Mouse (Mus musculus): ENCODE measurements around the gene Cdh18.
"Not testable (repeated sequence)": the region's sequence is repeated elsewhere in the genome, so short reads cannot be mapped to it uniquely, and the experiment has no call there.

The Cdh18 gene

DNA sequence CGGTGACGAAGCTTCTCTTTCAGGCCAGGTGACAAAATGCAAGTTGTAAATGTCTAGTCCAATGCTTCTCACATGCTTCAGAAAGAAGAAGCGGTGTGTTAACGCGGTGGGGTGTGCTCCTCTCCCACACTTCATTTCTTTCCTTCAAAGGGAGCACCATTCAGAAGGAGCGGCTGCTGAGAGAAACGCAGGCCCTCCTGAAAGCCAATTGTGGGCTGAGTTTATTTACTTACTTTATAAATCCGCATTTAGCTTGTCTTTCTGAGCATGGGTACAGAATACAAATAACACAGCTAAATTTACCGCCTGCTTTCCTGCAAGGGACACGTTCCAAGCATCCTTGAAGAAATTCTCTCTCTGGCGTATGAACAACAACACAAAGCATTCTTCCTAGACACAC is 420.6 kb downstream of the Cdh18 start:
- no peak for DNase-seq

DNA sequence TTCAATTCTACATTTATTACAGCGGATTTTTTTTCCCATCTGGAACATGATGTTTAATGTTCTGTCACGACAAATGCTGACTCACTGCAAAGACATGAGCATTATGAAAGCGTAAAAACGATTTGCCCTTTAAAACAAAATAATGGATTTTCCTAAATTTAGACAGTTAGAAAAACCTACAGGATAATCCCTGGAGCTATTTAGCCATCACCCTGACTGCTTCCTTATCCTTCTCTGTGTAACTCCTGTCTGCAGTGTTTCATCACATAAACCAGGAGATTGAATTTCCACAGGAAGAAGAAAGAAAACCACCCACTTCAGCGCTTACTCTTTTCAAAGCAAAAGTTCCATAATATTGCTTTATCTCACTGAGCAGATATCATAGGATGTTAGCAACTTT is 431.3 kb downstream of the Cdh18 start:
- no peak for DNase-seq

DNA sequence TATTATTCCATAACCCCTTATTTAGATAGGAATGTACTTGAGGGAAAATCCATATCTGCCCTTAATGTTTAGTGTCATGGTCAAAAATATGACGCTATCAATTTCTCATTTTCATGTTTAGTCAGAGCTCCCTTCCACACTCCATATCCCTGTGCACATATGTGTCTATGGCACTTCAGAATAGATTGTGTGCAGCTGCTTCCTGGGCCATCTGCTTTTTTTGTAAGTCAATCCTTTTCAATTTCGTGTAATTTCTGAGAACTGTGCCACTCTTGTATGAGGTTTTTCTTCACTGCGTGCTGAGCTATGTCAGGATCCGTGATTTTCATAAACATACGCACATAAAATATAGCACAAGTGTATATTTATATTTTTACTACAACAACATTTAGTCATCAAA is 435.8 kb downstream of the Cdh18 start:
- DNase-seq = no peak

DNA sequence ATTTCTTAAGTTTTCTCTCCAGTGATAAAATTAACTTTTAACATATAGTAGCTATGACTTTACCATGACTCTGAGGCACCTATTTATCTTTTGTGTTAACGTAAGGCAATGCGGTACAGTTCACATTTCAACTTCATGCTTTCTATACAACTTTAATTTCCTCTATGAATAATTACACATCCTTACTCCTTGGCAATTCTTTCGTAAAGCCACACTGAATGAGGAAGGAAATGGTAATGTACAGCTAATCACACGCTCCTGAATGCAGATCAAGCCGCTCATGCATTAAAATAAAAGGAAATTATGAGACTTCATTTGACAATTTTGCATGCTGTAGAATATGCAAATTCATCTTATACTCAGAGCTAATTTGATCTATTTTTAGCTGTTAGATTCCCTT is 467.9 kb downstream of the Cdh18 start:
- DNase-seq = no peak

DNA sequence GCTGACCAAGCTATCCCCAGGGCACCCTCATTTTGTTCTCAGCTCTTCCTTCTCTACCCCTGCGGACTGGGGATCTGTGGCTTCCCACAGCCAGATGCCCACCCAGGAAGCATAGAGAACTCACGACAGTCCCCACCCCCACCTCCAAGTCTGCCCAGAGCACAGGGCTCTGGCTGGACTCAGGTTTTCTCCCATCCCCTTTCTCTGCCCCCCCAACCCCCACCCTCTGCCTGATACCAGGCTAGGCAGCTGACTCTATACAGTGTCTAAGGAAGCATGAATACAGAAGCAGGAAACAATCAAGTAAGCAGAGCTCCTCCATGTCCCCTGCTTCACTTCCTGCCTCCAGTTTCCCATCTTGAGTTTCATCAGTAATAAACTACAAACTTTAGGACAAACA is 472.3 kb downstream of the Cdh18 start:
- DNase-seq = no peak

DNA sequence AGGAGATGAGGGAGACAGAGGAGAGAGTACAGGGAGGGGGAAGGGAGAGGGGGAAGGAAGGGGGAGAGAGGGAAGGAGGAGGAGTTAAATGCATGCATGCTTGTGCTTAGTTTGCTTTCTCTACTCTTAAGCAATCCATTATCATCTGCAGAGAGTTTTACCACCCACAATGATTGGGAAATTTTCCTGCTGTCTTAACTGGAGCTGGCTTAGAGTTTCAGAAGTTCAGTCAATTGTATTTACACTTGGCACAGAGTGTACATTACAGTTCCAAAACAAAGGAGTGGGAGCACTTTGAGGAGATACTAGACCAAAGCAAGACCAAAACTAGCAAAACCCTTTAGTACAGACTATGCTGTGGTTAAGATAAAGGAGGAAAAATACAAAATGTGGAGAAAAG is 473.8 kb downstream of the Cdh18 start:
- no peak for DNase-seq

DNA sequence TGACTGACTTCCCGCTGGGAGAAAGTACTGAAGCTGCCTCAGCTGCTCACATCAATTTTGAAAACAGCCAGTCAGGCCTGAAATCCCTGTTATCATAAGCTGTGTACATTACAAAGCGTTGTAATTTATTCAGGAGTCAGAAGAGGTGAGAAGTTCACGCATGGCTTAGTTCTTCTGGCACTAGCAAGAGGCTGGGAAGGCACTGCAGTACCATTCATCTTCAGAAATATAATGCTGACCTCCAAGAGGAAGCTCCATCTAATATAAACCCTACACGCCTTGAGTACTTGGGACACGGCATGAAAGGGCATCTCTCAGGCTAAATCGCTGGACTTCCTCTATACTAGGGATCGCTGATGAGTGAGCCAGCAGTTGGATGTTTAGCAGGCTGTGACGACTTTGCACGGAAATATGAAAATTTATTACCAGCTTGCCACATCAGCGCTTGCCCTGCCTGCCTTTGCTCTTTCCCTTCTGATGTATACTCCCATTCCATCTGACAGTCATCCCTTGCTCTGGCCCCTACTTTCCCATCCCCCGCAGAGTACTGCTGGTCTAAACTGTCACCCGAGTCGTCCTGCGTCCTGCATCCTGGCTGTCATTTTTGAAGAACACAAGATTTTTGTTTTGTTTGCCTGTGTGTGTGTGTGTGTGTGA is 486.9 kb downstream of the Cdh18 start:
- no peak for DNase-seq

DNA sequence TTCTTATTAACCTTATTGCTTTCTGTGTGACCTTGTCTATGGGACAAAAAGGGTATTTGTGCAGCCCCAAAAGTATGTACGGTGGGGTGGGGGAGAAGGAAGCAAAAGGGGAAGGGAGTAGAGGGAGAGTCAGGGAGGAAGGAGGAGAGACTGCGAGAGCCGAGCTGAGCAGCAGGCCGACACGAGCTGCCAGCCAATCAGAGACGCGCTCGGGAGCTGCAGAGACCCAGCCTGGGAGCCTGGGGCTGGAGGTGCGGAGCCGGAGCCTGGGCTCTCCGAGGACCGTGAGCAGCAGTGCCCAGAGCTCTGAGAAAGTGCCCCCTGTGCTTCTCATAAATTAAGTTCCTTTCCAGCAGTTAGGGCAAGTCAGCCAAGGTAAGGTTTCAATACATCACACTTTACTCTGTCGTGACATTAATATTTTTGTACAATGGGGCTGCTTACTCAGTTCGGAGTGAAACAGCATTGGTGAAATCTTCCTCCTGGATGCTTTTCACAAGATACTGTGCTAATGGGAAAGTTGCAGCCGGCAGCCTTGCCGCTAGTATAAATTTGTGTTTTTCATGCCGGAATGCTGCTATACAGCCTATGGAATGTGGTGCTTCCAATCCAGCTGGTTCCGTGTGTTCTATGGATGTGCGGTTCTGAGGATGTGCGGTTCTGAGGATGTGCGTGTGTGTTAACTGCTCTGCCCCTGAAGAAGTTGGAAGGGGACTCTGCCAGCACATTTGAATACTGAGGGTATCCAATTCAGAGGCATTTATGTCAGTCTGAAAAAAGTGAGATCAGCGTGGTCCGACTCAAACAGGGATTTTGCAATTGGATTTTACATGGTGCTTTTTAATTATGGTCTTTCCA is 487.6 kb downstream of the Cdh18 start:
- DNase-seq = no peak

DNA sequence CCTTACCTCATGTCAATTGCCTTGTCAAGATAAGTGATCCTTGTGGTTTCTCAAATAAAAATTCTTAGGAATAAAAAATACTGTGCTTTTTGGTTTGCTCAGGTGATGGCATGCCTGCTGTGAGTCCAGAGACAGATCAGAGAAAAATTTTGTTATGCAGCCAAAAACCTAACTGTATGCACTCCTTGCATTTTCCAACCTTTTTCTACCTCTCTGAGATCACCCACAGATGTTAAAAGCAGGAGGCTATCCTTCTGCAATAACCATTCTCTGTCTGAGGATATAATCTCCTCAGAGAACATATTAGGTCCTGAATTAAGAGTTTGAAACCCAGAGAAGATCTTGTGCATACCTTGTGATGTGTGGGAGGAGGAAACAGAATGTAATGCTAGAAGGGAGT is 488.7 kb downstream of the Cdh18 start:
- DNase-seq = no peak

DNA sequence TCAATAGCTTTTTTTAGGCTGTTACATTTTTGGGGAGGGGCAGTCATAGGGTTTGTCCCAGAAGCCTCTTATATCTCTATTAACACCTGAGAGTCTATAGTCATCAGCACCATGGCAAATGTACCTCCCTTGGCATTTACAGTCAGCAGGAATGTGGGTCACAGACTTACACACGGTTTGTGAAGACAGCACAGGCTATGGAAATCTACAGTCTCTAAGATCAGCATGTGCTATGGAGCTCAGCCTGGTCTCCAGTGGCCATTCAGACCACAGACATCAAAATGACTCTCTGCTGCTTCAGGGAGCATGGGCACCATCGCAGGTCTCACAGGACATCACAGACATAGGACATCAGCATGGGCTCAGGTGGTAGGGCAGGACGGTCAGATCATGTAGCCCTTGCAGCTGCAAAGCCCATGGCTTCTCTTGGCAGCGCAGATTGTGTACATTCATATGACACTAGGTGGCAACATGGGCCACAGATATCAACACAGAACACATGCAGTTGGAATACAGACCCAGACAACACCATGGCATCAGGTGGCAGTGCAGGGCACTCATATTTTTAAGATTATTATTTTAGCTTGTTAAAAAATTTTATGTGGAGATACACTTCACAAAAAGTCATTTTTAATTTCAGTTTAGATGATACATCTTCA is 497.4 kb downstream of the Cdh18 start:
- DNase-seq = no peak

DNA sequence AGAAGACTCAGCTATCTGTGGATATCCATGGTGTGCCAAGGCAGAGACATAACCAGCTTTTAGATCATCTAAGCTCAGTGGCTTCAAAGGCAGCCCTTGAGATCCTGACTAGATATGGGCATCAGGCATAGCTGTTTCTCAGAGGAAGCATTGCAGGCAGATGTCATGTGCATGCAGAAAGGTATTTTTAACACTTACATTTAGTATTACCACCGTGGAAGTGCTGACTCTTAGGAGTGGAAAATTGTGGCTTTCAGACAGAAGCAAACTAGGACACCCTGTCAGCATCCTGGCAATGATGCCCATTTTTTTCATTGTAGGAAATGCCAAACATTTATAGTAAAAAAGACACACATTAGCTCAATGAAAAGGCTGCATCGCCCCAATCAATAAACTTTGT is 503.2 kb downstream of the Cdh18 start:
- DNase-seq = no peak

DNA sequence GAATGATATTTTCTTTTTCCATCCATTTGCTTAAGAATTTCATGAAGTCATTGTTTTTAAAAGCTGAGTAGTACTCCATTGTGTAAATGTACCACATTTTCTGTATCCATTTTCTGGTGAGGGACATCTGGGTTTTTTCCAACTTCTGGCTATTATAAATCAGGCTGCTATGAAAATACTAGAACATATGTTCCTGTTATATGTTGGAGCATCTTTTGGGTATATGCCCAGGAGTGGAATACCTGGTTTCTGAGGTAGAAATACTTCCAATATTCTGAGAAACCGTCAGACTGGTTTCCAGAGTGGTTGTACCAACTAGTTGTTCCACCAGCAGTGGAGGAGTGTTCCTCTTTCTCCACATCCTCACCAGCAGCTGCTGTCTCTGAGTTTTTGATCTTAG is 536.5 kb downstream of the Cdh18 start:
- DNase-seq = not testable (repeated sequence)

DNA sequence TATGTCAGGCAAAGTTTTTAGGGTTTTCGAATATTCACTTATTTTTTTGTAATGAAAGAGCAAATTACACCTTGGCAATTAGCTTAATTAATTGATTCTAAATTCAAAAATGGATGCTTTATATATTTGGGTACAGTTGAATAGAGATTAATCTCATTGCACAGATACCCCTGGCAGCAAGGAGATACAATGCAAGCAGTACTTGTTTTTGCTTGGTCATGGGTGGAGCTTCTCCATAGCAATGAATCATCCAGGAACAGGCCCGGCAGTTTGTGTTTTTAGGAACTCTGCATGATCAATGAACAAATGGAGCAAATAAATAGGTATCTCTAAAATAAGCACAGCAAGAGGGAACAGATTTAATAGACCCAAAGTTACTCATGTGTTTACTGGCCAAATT is 538.7 kb downstream of the Cdh18 start:
- no peak for DNase-seq

DNA sequence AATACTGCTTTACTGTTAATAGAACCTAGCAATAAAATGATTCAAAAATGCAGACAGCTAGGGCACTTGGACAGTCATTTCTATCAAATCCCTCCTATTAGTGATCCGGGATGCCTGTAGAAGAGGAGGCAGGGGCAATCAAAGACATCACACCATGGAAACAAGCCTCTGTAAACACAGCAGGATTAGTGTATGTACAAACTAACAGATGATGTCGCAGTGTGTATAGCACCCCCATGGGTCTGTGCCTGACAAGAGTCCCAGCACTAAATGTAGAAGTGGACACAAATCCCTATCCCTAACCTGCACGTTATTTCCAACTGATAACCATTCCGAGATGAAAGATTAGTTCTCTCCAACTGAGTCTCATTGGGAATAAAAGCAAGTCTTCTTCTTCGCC is 547.8 kb downstream of the Cdh18 start:
- no peak for DNase-seq

DNA sequence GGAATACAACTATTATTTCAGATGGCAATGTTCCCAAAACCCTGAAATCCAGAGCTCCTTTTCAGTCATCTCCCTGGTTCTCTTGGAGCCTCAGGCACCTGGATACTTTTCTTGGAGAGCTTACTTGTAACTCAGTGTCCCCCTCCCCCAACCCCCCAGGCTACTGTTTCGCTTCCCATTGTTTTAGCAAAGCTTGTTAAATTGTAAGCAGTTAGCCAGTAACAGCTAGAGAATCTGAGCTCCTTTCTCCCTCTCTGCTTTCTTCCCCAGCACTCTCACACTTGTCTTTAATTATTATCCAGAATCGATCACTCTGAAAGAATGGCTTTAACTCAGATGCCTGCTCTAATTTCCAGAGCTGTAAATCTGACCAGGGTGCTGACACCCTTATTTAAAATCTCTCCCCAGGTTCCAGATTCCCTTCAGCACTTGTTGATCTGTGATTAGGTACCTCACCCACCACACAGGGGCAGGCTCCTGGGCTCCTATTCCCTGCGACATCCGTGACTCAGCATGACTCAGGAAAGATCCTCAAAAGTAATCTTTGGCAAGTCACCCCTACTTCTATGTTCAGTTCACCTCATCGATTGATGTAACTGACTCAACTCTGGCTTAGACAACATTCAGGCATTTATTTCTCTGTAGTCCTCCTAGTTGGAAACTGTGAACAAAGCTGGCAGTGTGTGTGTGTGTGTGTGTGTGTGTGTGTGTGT is 556.0 kb downstream of the Cdh18 start:
- no peak for DNase-seq

DNA sequence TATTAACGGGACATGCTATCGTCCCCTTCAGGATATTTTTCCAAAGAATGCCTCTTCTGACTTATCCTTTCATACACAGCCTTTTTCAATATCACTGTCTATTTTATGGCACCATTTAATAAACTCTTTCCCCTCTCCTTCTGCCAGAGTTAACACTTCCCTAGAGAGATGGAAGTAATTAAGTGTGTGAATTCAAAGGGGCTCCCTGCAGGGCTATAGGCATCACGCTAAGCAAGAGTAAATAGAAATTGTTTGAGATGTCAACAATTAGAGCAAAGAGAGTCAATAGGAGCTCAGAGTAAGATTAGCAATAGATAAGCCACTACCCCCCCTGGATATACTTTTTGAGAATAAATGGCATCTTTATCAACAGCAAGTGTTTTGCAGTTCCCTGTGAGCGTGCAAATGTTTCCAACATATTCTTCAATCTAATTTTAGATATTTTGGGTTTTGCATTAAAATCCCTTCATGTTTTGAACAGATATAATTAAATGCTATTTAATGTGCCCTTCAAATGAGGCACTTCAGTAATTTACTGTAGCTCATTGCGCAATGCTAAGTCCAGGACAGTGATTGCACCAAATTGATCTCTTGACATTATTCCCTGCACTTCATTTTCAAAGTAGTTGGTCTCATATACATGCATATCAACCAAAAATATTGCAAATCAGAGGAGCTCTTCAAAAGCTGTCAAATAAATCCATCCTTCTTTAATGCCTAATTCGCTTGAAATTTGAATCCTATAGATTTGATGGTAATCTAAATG is 586.3 kb downstream of the Cdh18 start:
- DNase-seq = no peak

DNA sequence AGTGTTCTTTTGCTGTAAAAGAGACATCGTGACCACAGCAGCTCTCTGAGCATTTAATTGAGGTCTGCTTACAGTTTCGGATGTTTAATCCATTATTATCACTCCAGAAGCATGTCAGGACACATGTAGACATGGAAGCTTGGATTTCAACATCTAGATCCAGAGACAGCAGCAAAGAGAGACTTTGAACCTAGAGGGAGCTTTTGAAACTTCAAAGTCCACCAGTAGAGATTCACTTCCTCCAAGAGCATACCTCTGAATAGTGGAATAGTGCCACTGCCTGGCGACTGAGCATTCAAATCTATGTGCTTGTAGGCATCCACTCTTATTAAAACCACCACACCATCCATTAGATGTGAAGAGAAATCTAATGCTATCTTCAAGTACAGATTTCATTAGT is 588.1 kb downstream of the Cdh18 start:
- DNase-seq = no peak

DNA sequence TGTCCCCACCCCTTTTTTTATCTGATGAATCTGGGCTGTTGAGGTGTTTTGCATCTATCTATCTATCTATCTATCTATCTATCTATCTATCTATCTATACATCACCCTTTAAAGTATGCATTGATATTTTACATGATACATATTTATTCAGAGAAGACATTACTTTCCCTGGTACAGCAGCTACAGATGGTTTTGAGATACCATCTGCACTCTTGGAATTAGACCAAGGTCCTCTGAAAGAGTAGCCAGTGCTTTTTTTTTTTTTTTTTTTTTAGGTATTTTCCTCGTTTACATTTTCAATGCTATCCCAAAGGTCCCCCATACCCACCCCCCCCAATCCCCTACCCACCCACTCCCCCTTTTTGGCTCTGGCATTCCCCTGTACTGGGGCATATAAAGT is 594.1 kb downstream of the Cdh18 start:
- not testable (repeated sequence) for DNase-seq

DNA sequence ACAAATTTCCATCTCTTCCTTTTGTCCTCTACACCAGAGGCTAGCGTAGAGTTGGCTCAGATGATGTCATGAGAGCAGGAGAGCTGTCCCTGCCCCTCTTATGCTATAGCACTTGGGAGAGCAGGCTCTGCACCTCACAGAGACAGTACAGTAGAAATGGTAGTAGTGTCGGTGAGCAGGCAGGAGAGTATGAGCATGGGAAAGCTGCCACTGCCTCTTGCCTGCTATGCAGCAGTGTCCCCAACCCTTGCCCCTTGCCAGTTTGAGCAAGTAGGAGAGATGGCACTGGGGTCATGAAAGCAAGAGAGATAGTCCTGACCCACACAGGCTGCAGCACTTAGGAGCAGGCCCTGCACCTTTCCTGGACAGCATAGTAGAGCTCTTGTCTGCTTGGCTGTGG is 607.1 kb downstream of the Cdh18 start:
- no peak for DNase-seq

DNA sequence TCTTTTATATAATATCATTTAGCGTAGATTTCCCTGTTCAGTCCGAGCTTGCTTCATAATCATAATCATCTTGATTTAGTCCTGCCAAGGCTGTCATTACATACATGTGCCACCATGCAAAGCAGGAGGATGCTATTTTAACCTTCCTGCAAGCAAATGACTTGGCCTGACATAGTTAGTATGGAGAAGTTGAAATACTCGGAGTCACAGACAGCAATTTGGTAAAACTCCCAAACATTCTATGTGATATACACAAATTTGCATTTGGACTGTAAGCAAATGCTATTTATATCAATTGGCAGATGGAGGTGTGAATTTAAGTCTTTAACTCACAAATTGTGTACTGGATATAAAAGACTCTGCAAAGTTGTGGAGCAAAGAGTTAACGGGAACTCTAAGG is 616.0 kb downstream of the Cdh18 start:
- DNase-seq = no peak

DNA sequence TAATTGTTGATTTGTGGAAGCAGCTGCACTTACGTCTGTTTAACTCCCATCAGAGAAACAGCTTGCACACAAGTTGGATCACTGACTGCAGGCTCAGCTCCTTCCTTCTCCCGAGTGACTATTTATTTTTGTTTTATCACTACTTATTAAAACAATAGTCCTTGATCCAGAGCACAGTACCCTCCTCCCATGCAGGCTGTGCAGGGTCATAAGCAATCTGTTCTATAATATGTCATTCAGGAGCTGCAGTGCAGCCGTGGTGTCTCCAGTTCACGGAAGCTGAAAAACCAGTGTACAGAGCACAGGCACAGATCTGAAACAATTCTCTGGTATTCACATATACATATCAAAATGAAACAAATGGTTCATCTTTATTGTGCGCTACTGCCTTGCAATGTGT is 625.8 kb downstream of the Cdh18 start:
- no peak for DNase-seq

DNA sequence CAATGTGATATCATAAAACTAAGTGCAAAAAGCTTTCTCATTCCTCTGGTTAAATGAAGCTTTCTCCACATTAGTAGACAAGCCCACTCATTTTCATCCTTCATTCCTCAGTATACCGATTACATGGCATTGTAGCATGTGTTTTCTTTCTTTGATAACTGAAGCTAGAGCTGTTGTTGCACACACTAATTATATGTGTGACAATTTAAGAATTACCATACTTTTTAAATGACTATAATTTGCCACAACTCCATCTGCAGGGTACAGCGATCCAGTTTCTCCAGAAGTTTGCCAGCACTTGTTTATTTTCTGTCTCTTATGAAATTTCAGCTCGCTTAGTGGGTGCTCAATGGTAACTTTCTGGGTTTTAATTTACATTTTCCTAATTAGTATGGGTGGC is 663.2 kb downstream of the Cdh18 start:
- no peak for DNase-seq

DNA sequence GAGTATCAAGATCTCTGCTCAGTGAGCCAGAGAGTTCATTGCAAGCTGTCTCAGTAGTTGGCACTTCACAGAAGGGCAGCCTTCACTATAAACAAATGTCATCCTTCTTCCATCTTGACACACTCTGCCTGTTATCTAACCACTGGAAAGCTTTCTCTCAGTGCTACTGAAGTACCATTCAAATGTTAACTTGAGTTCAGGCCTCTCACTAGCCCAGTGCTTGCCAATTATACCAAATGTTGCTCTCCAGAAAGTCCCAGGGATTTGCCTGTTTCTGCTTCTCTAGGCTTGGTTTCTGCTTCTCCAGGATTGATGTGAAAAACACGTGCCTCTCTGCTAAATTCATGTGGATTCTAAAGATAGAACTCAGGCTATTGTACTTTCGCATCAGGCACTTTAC is 681.8 kb downstream of the Cdh18 start:
- no peak for DNase-seq
